Mouse (Mus musculus) thymus, adult 2 months (tissue): ENCODE results near the gene Dzip3.

Experiments
- CTCF ChIP-seq: fragments of 200-500 bp; IDR thresholded peaks from 2 replicates; pipeline ENCODE4 v1.5.1; 2012; ENCODE audit warnings: mild to moderate bottlenecking, control low read depth, low read length, moderate library complexity, borderline replicate concordance; ENCODE audit not compliant: control insufficient read depth, poor library complexity, insufficient read depth; ENCODE audit errors: extremely low read depth
- POLR2A ChIP-seq: fragments of 200-500 bp; IDR thresholded peaks from 2 replicates; pipeline ENCODE4 v1.6.1; 2012; ENCODE audit warnings: mild to moderate bottlenecking, low read length, control low read depth, moderate library complexity; ENCODE audit not compliant: control insufficient read depth, poor library complexity, insufficient read depth; ENCODE audit errors: extremely low read depth

- no peak for TF ChIP-seq CTCF
- no peak for TF ChIP-seq POLR2A
Measured at GRCm38 (mm10) chr16:48890733-48891132, 103.2 kb downstream of the Dzip3 start.
